Mouse (Mus musculus) heart, embryonic 14.5 days (tissue): ENCODE data around the gene Chek1. TPM values are rescaled to one million over a fixed set of nuclear protein-coding genes. Genes with fewer than 3 reads are reported as not detected.

ENCODE experiments used
- ATAC-seq: fragments of 200-750 bp; cut with Nextera tagmentation; 2 replicates; pipeline ENCODE4 v1.8.0; 2017; ENCODE audit warnings: low read depth, moderate TSS enrichment; ENCODE audit not compliant: insufficient number of reproducible peaks, insufficient read depth, low FRiP score
- H3K27ac ChIP-seq, 2 experiments: fragments of 200-500 bp in 1 of 2; fragments of 300-500 bp in 1 of 2; sonication (generic) in 1 of 2; replicated peaks in 1 of 2; 2 replicates each; pipeline ENCODE4 v1.5.1; 2012 to 2014; ENCODE audit warnings: low read depth in 2 of 2, low read length in 2 of 2, control low read depth in 1 of 2, mild to moderate bottlenecking in 1 of 2, mixed read lengths in 1 of 2; ENCODE audit not compliant: control insufficient read depth in 1 of 2, insufficient read depth in 1 of 2
- H3K27me3 ChIP-seq: fragments of 300-500 bp; sonication (generic); 2 replicates; pipeline ENCODE4 v1.6.1; 2014; ENCODE audit warnings: mild to moderate bottlenecking, low read length, control low read depth; ENCODE audit not compliant: control insufficient read depth, insufficient read depth
- H3K36me3 ChIP-seq: fragments of 300-500 bp; sonication (generic); 2 replicates; pipeline ENCODE4 v1.6.1; 2014; ENCODE audit warnings: mild to moderate bottlenecking, control low read depth, low read length, mixed read lengths; ENCODE audit not compliant: control insufficient read depth, insufficient read depth
- H3K4me1 ChIP-seq, 2 experiments: fragments of 200-500 bp in 1 of 2; fragments of 300-500 bp in 1 of 2; sonication (generic) in 1 of 2; 2 replicates each; pipeline ENCODE4 v1.6.1; 2012 to 2014; ENCODE audit warnings: low read length in 2 of 2, control low read depth in 1 of 2, mixed read lengths in 1 of 2; ENCODE audit not compliant: control insufficient read depth in 2 of 2, insufficient read depth in 2 of 2
- H3K4me2 ChIP-seq: fragments of 300-500 bp; sonication (generic); 2 replicates; pipeline ENCODE4 v1.6.1; 2014; ENCODE audit warnings: mild to moderate bottlenecking, low read length
- H3K4me3 ChIP-seq, 2 experiments: fragments of 200-500 bp in 1 of 2; fragments of 300-500 bp in 1 of 2; sonication (generic) in 1 of 2; 2 replicates each; pipeline ENCODE4 v1.5.1; 2012 to 2014; ENCODE audit warnings: low read length in 2 of 2, mild to moderate bottlenecking in 2 of 2, control low read depth in 1 of 2, low read depth in 1 of 2, moderate library complexity in 1 of 2; ENCODE audit not compliant: control insufficient read depth in 1 of 2, insufficient read depth in 1 of 2
- H3K9ac ChIP-seq: fragments of 300-500 bp; sonication (generic); 2 replicates; pipeline ENCODE4 v1.6.1; 2014; ENCODE audit warnings: mild to moderate bottlenecking, low read length
- H3K9me3 ChIP-seq: fragments of 300-500 bp; sonication (generic); 2 replicates; pipeline ENCODE4 v1.6.1; 2016; ENCODE audit warnings: low read length, control low read depth; ENCODE audit not compliant: control insufficient read depth
- WGBS: fragments of 180-500 bp; shearing (Covaris S2); extraction: QIAGEN DNeasy Blood & Tissue Kit; methylation state at CpG from one replicate; pipeline ENCODE4 v1.1.7; 2014; 5-methylcytosine and 5-hydroxymethylcytosine counted together
- polyA plus RNA-seq: library from polyadenylated mRNA; unstranded; fragments of >200 nt; fragmentation: Nextera tagmentation; extraction: Ambion mirVana; gene quantifications from 2 replicates; pipeline ENCODE4 v1.2.1, GENCODE M21; 2014

The Chek1 gene
- polyA plus RNA-seq, 1 experiment from 2014 or later, result 20.3 TPM

DNA sequence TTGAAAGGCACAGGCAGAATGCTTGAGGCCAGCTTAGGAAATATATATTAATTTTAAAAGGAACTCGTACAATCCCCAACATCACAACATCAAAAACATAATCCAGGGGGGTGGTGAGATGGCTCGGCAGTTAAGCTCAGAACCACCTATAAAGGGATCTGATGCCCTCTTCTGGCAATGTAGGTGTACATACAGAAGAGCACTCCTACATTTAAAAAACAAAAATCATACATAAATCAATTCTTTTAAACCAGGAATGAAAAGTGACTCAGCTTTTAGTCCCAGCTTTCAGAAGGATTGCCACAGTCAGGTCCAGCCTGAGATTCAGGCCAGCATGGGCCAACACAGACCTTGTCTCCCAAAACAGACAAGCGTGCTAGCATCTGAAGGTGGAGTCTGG is 10.2 kb downstream of the Chek1 start:
- no peaks in the 10 kb centered on the region for H3K4me1 ChIP-seq
- no peak overlapping the region for H3K9ac ChIP-seq
- no peaks in the 10 kb centered on the region for H3K9me3 ChIP-seq
- H3K36me3 ChIP-seq, result peaks cover 69% of the 10 kb centered on the region
- 76% methylated on average over 3 of the region's 3 CpGs for WGBS
- H3K27ac ChIP-seq, result no peak overlapping the region
- H3K4me2 ChIP-seq, result no peak overlapping the region
- no peak overlapping the region for H3K4me3 ChIP-seq
- H3K27me3 ChIP-seq, result no peaks in the 10 kb centered on the region
- no peak for ATAC-seq

DNA sequence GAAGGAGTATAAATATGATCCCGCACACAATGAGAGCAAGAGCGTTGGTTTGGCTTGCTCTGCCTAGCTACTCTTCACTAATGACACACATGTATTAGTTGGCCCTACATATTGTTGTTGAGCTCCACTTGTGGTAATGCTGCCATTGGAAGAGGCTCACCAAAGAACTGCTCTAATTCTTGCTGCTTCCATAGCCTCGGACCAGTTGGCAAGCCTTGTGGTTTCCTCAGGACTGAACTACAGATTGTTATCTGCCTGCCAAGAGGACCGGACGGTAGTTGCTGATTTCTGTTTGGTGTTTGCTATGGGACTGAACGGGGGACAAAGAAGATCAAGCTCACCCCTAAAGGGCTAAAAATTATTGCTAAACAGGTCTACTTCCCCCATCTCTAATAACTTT is 19.6 kb downstream of the Chek1 start:
- Histone ChIP-seq H3K4me1 (peaks cover 0 to 12% of the 10 kb centered on the region in 2 experiments; a peak in 1 of 4 replicates), H3K4me3 (no peak overlapping the region), H3K4me2 (no peak overlapping the region), H3K9ac (no peak overlapping the region), H3K9me3 (no peaks in the 10 kb centered on the region), H3K27me3 (no peaks in the 10 kb centered on the region), H3K27ac (no peak overlapping the region), H3K36me3 (peaks cover 34% of the 10 kb centered on the region)
- no peak for ATAC-seq
- WGBS, result 88% methylated on average over 6 of the region's 6 CpGs

DNA sequence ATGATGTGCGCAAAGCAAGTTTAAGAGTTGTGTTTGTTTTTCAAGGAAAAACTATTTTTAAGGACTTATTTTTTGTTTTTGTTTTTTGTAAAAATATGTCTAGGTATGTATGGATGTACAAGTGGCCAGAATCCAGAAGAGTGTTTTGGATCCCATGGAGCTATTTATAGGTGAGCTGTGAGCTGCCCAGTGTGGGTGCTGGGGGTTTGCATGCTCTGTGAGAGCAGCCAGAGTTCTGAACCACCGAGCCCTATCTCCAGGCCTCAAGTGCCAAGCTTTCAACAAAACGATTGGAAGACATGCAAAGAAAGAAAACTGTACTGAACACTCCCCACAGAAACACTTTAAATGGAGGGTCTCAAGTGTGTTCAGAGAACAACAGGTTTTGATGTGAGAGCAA is 20.9 kb downstream of the Chek1 start:
- Histone ChIP-seq H3K4me1 (peaks cover 0 to 12% of the 10 kb centered on the region in 2 experiments; a peak in 1 of 4 replicates), H3K4me3 (no peak overlapping the region), H3K27me3 (no peaks in the 10 kb centered on the region), H3K36me3 (peaks cover 22% of the 10 kb centered on the region), H3K4me2 (peak overlapping the region; percentile 14), H3K9ac (no peak overlapping the region), H3K27ac (peak overlapping the region; percentile 61 to 62), H3K9me3 (no peaks in the 10 kb centered on the region)
- WGBS, result 49% methylated on average over 3 of the region's 3 CpGs
- no peak for ATAC-seq

DNA sequence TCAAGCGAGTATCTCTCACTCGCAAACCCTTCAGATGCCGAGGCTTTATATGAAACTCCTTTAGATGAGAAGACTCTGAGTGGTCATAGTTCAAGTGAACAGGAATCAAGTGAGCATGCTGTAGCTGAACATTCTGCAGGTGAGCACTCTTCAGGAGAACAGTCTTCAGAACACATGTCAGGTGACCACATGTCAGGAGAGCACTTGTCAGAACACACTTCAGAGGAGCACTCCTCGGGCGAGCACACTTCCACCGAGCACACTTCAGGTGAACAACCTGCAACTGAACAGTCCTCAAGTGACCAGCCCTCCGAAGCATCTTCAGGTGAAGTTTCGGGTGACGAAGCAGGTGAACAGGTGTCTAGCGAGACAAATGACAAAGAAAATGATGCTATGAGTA is 32.6 kb downstream of the Chek1 start:
- Histone ChIP-seq H3K4me2 (no peak overlapping the region), H3K4me1 (no peaks in the 10 kb centered on the region), H3K36me3 (no peaks in the 10 kb centered on the region), H3K4me3 (no peak overlapping the region), H3K9ac (no peak overlapping the region), H3K9me3 (no peaks in the 10 kb centered on the region), H3K27ac (no peak overlapping the region), H3K27me3 (no peaks in the 10 kb centered on the region)
- WGBS, result 87% methylated on average over 10 of the region's 10 CpGs
- no peak for ATAC-seq

DNA sequence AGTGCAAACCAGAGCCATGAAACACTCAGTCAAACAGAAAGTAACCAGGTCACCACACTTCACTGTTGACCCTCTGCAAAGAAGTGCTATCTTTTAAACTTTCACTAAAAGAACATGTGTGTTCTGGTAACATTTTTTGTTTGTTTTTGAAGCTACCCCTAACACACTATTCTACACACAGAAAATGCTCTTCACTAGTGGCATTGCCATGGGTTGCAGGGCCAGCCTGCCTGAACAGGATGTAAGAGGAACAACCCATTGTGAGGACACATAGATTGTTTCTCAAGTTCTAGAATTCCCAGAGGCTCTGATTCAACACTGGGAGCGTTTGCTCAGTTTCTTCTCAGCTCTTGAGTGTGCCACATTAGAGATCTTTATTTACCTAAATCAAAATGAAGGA is 33.9 kb downstream of the Chek1 start, which contains the start of gene Acrv1:
TSS of gene Acrv1 (plus strand) at position 301 of the 400 bp plus-strand sequence.
- ATAC-seq, result no peak
- no peaks in the 10 kb centered on the region for H3K4me1 ChIP-seq
- H3K9me3 ChIP-seq, result no peaks in the 10 kb centered on the region
- WGBS, result 59% methylated on average over 1 of the region's 1 CpGs
- no peak within 1 kb of the TSS for H3K4me3 ChIP-seq
- no peak within 1 kb of the TSS for H3K4me2 ChIP-seq
- no peak within 1 kb of the TSS for H3K9ac ChIP-seq
- H3K36me3 ChIP-seq, result no peaks in the 10 kb centered on the region
- no peak within 1 kb of the TSS for H3K27ac ChIP-seq
- H3K27me3 ChIP-seq, result no peaks in the 10 kb centered on the region

DNA sequence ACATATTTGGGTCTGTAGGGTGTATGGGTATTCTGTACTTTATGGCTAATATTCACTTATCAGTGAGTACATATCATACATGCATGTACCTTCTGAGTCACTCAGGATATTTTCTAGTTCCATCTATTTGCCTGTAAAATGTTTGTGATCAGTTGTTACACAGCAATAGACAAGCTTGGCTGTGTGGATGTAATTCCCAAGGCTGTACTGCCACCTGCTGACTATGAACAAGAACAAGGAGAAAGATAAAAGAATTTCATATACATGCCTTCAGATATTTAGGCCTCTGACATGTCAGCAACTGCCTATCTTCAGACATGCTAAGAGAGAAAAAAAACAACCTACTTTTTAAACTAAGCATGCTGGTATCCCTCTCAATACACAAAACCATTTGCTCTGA is 39.5 kb downstream of the Chek1 start:
- Histone ChIP-seq H3K9ac (no peak overlapping the region), H3K9me3 (no peaks in the 10 kb centered on the region), H3K27ac (no peak overlapping the region), H3K27me3 (no peaks in the 10 kb centered on the region), H3K4me3 (no peak overlapping the region), H3K36me3 (no peaks in the 10 kb centered on the region), H3K4me1 (no peaks in the 10 kb centered on the region), H3K4me2 (no peak overlapping the region)
- ATAC-seq, result no peak

DNA sequence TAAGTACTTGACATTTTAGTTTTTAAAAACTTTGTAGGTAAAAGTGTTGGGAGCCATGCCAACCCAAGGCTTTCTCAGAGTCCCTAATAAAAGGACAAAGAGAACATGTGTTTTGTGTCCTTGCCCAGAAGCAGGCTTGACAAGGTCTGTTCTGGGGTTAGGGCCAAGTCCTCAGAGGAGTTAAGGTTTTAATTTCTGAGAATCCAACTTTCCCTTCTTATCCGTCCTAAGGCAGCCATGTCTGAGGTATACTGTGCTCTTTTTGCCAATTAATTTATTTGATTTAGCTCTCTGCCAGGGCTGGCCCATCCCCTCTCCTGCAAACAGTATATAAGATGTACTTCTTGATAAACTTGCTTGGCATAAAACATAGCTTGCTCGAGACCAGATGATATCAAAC is 45.4 kb downstream of the Chek1 start:
- H3K4me3 ChIP-seq, result no peak overlapping the region
- H3K4me1 ChIP-seq, result no peaks in the 10 kb centered on the region
- WGBS, result 65% methylated on average over 2 of the region's 2 CpGs
- H3K36me3 ChIP-seq, result no peaks in the 10 kb centered on the region
- H3K9me3 ChIP-seq, result no peaks in the 10 kb centered on the region
- H3K27ac ChIP-seq, result no peak overlapping the region
- H3K9ac ChIP-seq, result no peak overlapping the region
- H3K27me3 ChIP-seq, result no peaks in the 10 kb centered on the region
- H3K4me2 ChIP-seq, result no peak overlapping the region
- ATAC-seq, result no peak
